Mouse (Mus musculus) forebrain, embryonic 11.5 days (tissue): ENCODE results near the gene Pstpip1. TPM values are rescaled to one million over a fixed set of nuclear protein-coding genes. Genes with fewer than 3 reads are reported as not detected.
A peak's percentile ranks its signal among the peaks of the same experiment; 100 is the strongest.

Source experiments
- ATAC-seq: fragments of 200-750 bp; cut with Nextera tagmentation; replicated peaks from 2 replicates; pipeline ENCODE4 v1.8.0; 2017; ENCODE audit warnings: moderate TSS enrichment; ENCODE audit not compliant: low FRiP score
- DNase-seq: peaks from one replicate; pipeline ENCODE4 v3.0.0-alpha.2; 2017; ENCODE audit warnings: low spot score
- H3K27ac ChIP-seq: fragments of 300-500 bp; sonication (generic); 2 replicates; pipeline ENCODE4 v1.5.1; 2014; ENCODE audit warnings: low read depth, low read length
- H3K27me3 ChIP-seq: fragments of 300-500 bp; sonication (generic); 2 replicates; pipeline ENCODE4 v1.6.1; 2014; ENCODE audit warnings: mild to moderate bottlenecking, low read length, mixed read lengths; ENCODE audit not compliant: control insufficient read depth, insufficient read depth
- H3K36me3 ChIP-seq: fragments of 300-500 bp; sonication (generic); 2 replicates; pipeline ENCODE4 v1.6.1; 2014; ENCODE audit warnings: mild to moderate bottlenecking, low read length, moderate library complexity, mixed read lengths; ENCODE audit not compliant: control insufficient read depth, insufficient read depth
- H3K4me1 ChIP-seq: fragments of 300-500 bp; sonication (generic); replicated peaks from 2 replicates; pipeline ENCODE4 v1.6.1; 2014; ENCODE audit warnings: low read length, mixed read lengths; ENCODE audit not compliant: control insufficient read depth, insufficient read depth
- H3K4me2 ChIP-seq: fragments of 300-500 bp; sonication (generic); 2 replicates; pipeline ENCODE4 v1.6.1; 2014; ENCODE audit warnings: low read depth, mild to moderate bottlenecking, low read length, moderate library complexity, mixed read lengths; ENCODE audit not compliant: severe bottlenecking
- H3K4me3 ChIP-seq: fragments of 300-500 bp; sonication (generic); 2 replicates; pipeline ENCODE4 v1.5.1; 2014; ENCODE audit warnings: low read depth, low read length
- H3K9ac ChIP-seq: fragments of 300-500 bp; sonication (generic); 2 replicates; pipeline ENCODE4 v1.6.1; 2014; ENCODE audit warnings: low read length
- H3K9me3 ChIP-seq: fragments of 300-500 bp; sonication (generic); 2 replicates; pipeline ENCODE4 v1.6.1; 2016; ENCODE audit warnings: low read length, mixed read lengths; ENCODE audit not compliant: control insufficient read depth
- WGBS: fragments of 180-500 bp; shearing (Covaris S2); extraction: QIAGEN DNeasy Blood & Tissue Kit; methylation state at CpG from one replicate; pipeline ENCODE4 v1.1.7; 2014; 5-methylcytosine and 5-hydroxymethylcytosine counted together
- polyA plus RNA-seq: library from polyadenylated mRNA; unstranded; fragments of >200 nt; fragmentation: Nextera tagmentation; extraction: Ambion mirVana; gene quantifications from 2 replicates; pipeline ENCODE4 v1.2.1, GENCODE M21; 2014

The Pstpip1 gene
- 0.40 and 0.69 TPM in 2 replicates for polyA plus RNA-seq

- DNase-seq = peak; percentile 63
- 41% methylated on average over 22 of the region's 22 CpGs for WGBS
- no peaks in the 10 kb centered on the region for H3K36me3 ChIP-seq
- H3K27ac ChIP-seq = no peak within 1 kb of the TSS
- H3K4me1 ChIP-seq = peaks cover 2% of the 10 kb centered on the region; the same call in 1 of the 2 replicates
- no peak within 1 kb of the TSS; the same call in 1 of the 2 replicates for H3K9ac ChIP-seq
- 0 out of 2 replicates have a peak within 1 kb of the TSS, but pooled peaks have one; percentile 5 for H3K4me2 ChIP-seq
- no peaks in the 10 kb centered on the region for H3K27me3 ChIP-seq
- no peak within 1 kb of the TSS for H3K4me3 ChIP-seq
- no peaks in the 10 kb centered on the region for H3K9me3 ChIP-seq
- no peak for ATAC-seq
Observed at GRCm38 (mm10) chr9:56089778-56090520, at the start of gene Pstpip1. Pstpip1 (plus strand) TSS chr9:56089962.

- no peaks in the 10 kb centered on the region for H3K27me3 ChIP-seq
- H3K4me3 ChIP-seq = peak within 1 kb of the TSS; percentile 77
- H3K9me3 ChIP-seq = no peaks in the 10 kb centered on the region
- peak within 1 kb of the TSS; percentile 87 for H3K27ac ChIP-seq
- H3K9ac ChIP-seq = peak within 1 kb of the TSS; percentile 96
- ATAC-seq = peak; percentile 100
- peaks cover 3% of the 10 kb centered on the region for H3K36me3 ChIP-seq
- peak; percentile 98 for DNase-seq
- 0 out of 2 replicates have a peak, but pooled peaks cover 2% of the 10 kb centered on the region for H3K4me1 ChIP-seq
- WGBS = under 1% methylated on average over 47 of the region's 49 CpGs
- peak within 1 kb of the TSS; percentile 54 for H3K4me2 ChIP-seq
Observed at GRCm38 (mm10) chr9:56041372-56042180, 48.2 kb upstream of the Pstpip1 start, which contains the start of gene Rcn2. Rcn2 (plus strand) TSS chr9:56041845.

GRCm38 (mm10) chr9:56042181-56042621 is 47.6 kb upstream of the Pstpip1 start:
- 0 out of 2 replicates have a peak, but pooled peaks cover 2% of the 10 kb centered on the region for H3K4me1 ChIP-seq
- peak overlapping the region; percentile 77 for H3K4me3 ChIP-seq
- peak overlapping the region; percentile 87 for H3K27ac ChIP-seq
- no peaks in the 10 kb centered on the region for H3K9me3 ChIP-seq
- peaks cover 3% of the 10 kb centered on the region for H3K36me3 ChIP-seq
- WGBS = 2% methylated on average over 16 of the region's 16 CpGs
- DNase-seq = no peak
- peak overlapping the region; percentile 96 for H3K9ac ChIP-seq
- no peaks in the 10 kb centered on the region for H3K27me3 ChIP-seq
- peak; percentile 86 for ATAC-seq
- peak overlapping the region; percentile 54 for H3K4me2 ChIP-seq

GRCm38 (mm10) chr9:56053796-56054195 is 36.0 kb upstream of the Pstpip1 start:
- WGBS = 73% methylated on average over 3 of the region's 3 CpGs
- H3K4me1 ChIP-seq = no peaks in the 10 kb centered on the region
- no peak overlapping the region for H3K27ac ChIP-seq
- H3K4me2 ChIP-seq = no peak overlapping the region
- DNase-seq = no peak
- no peaks in the 10 kb centered on the region for H3K27me3 ChIP-seq
- no peak overlapping the region for H3K4me3 ChIP-seq
- no peak for ATAC-seq
- peaks cover 7% of the 10 kb centered on the region; the same call in 1 of the 2 replicates for H3K36me3 ChIP-seq
- H3K9ac ChIP-seq = no peak overlapping the region
- no peaks in the 10 kb centered on the region for H3K9me3 ChIP-seq

- Histone ChIP-seq H3K27me3 (no peaks in the 10 kb centered on the region), H3K4me3 (no peak overlapping the region), H3K4me1 (no peaks in the 10 kb centered on the region), H3K27ac (no peak overlapping the region), H3K9ac (no peak overlapping the region), H3K4me2 (no peak overlapping the region), H3K36me3 (peaks cover 11% of the 10 kb centered on the region; the same call in 1 of the 2 replicates), H3K9me3 (no peaks in the 10 kb centered on the region)
- ATAC-seq (no peak), DNase-seq (no peak)
- WGBS = 96% methylated on average over 6 of the region's 6 CpGs
Observed at GRCm38 (mm10) chr9:56056147-56056546, 33.6 kb upstream of the Pstpip1 start.

- Histone ChIP-seq H3K9ac (no peak overlapping the region), H3K27ac (no peak overlapping the region), H3K36me3 (peaks cover 15% of the 10 kb centered on the region; the same call in 1 of the 2 replicates), H3K27me3 (no peaks in the 10 kb centered on the region), H3K9me3 (no peaks in the 10 kb centered on the region), H3K4me3 (no peak overlapping the region), H3K4me1 (no peaks in the 10 kb centered on the region), H3K4me2 (no peak overlapping the region)
- DNase-seq (no peak), ATAC-seq (no peak)
- WGBS = 91% methylated on average over 5 of the region's 5 CpGs
Observed at GRCm38 (mm10) chr9:56062336-56062735, 27.4 kb upstream of the Pstpip1 start.

- peaks cover 13% of the 10 kb centered on the region; the same call in 1 of the 2 replicates for H3K36me3 ChIP-seq
- DNase-seq (no peak), ATAC-seq (no peak)
- WGBS = 86% methylated on average over 3 of the region's 3 CpGs
- H3K4me1 ChIP-seq = no peaks in the 10 kb centered on the region
- H3K27me3 ChIP-seq = no peaks in the 10 kb centered on the region
- no peak overlapping the region for H3K4me3 ChIP-seq
- no peak overlapping the region for H3K27ac ChIP-seq
- H3K4me2 ChIP-seq = no peak overlapping the region
- H3K9me3 ChIP-seq = no peaks in the 10 kb centered on the region
- H3K9ac ChIP-seq = no peak overlapping the region
Observed at GRCm38 (mm10) chr9:56065011-56065410, 24.8 kb upstream of the Pstpip1 start.

GRCm38 (mm10) chr9:56067964-56068363 is 21.8 kb upstream of the Pstpip1 start:
- no peak for ATAC-seq
- Histone ChIP-seq H3K4me2 (no peak overlapping the region), H3K27ac (no peak overlapping the region), H3K36me3 (peaks cover 4% of the 10 kb centered on the region; the same call in 1 of the 2 replicates), H3K4me1 (no peaks in the 10 kb centered on the region), H3K9me3 (no peaks in the 10 kb centered on the region), H3K4me3 (no peak overlapping the region), H3K9ac (no peak overlapping the region), H3K27me3 (no peaks in the 10 kb centered on the region)
- DNase-seq = no peak
- 93% methylated on average over 4 of the region's 4 CpGs for WGBS
